Mouse (Mus musculus) brain, embryonic 14.5 days (tissue): ENCODE results near the gene Tcf7l1. TPM values are rescaled to one million over a fixed set of nuclear protein-coding genes. Genes with fewer than 3 reads are reported as not detected.

Source experiments
- DNase-seq: peaks from one replicate; pipeline ENCODE4 v3.0.0-alpha.2; 2011; ENCODE audit warnings: low read depth
- CTCF ChIP-seq: fragments of 200-500 bp; IDR thresholded peaks from 2 replicates; pipeline ENCODE4 v1.5.1; 2012; ENCODE audit warnings: inconsistent platforms, mild to moderate bottlenecking, moderate library complexity, borderline replicate concordance; ENCODE audit not compliant: insufficient read depth, insufficient read length; ENCODE audit errors: extremely low read depth
- POLR2A ChIP-seq: fragments of 200-500 bp; IDR thresholded peaks from 2 replicates; pipeline ENCODE4 v1.6.1; 2012; ENCODE audit warnings: mild to moderate bottlenecking, inconsistent platforms, borderline replicate concordance; ENCODE audit not compliant: poor library complexity, insufficient read depth, insufficient read length, severe bottlenecking; ENCODE audit errors: extremely low read depth
- polyA plus RNA-seq: library from polyadenylated mRNA; depleted of rRNA; stranded (reverse); fragments of >200 nt; gene quantifications from 2 replicates; pipeline ENCODE4 v1.2.3, GENCODE M21; 2012

Gene Tcf7l1
- polyA plus RNA-seq, 1 experiment = 14.5 TPM

GRCm38 (mm10) chr6:72601732-72602131 lies 187.3 kb downstream of the Tcf7l1 start:
- peak; percentile 79 for DNase-seq
- TF ChIP-seq POLR2A = no peak
- peak; percentile 84 for TF ChIP-seq CTCF

DNA sequence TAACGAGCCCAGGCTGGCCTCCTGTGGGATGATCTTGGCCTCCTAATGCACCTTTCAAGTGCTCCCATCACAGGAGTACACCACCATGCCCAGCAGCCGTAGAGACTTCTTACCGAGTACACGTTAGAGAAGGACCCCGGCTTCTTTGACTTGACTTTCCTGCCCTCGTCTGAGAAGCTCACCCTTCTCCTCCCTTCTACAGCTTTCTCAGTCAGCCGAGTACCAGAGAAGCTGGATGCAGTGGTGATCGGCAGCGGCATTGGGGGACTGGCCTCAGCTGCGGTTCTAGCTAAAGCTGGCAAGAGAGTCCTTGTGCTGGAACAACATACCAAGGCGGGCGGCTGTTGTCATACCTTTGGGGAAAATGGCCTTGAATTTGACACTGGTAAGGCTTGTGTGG lies 188.3 kb downstream of the Tcf7l1 start:
- TF ChIP-seq CTCF (no peak), POLR2A (no peak)

GRCm38 (mm10) chr6:72600216-72600615 lies 188.8 kb downstream of the Tcf7l1 start:
- TF ChIP-seq CTCF (no peak), POLR2A (no peak)

More for the DNA sequence above, 188.3 kb downstream of the Tcf7l1 start:
- no peak for DNase-seq

GRCm38 (mm10) chr6:72598791-72599557 lies 190.1 kb downstream of the Tcf7l1 start:
- TF ChIP-seq POLR2A (no peak), CTCF (no peak)
- peak; percentile 83 for DNase-seq

More at GRCm38 (mm10) chr6:72600216-72600615, 188.8 kb downstream of the Tcf7l1 start:
- DNase-seq = no peak

GRCm38 (mm10) chr6:72597956-72598753 lies 190.9 kb downstream of the Tcf7l1 start, which contains the start of the genes Elmod3 and Retsat:
Gene Elmod3 (minus strand): TSS chr6:72598413.
Gene Retsat (plus strand): TSS chr6:72598475.
- TF ChIP-seq POLR2A (peak; percentile 43; the same call in 1 of the 2 replicates), CTCF (no peak)
- DNase-seq = peak; percentile 99

GRCm38 (mm10) chr6:72597083-72597874 lies 191.8 kb downstream of the Tcf7l1 start:
- TF ChIP-seq POLR2A = no peak
- no peak for TF ChIP-seq CTCF
- peak; percentile 9 for DNase-seq

DNA sequence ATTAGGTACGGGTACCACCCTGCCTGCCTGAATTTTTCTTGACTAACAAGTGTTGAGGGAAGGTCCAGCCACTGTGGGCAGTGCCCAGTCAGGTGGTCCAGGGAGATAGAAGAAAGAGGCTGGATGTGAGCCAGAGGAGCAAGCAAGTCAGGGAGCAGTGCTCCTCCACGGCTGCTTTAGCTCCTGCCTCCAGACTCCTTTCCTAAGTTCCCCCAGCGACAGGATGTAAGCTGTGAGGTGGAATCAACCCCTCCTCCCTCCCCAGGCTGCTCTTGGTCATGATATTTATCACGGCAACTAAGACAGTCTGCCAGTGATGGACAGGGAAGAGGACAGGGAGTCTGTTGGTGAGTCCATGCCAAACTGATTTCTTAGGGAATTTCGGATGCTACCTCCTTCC lies 195.1 kb downstream of the Tcf7l1 start:
- no peak for DNase-seq
- no peak for TF ChIP-seq CTCF
- TF ChIP-seq POLR2A = no peak

GRCm38 (mm10) chr6:72593011-72593803 lies 195.8 kb downstream of the Tcf7l1 start:
- DNase-seq = no peak
- TF ChIP-seq CTCF = no peak

- DNase-seq = no peak
- TF ChIP-seq CTCF (no peak), POLR2A (no peak)
Observed at GRCm38 (mm10) chr6:72590111-72590510, 198.9 kb downstream of the Tcf7l1 start.

GRCm38 (mm10) chr6:72588307-72588706 lies 200.7 kb downstream of the Tcf7l1 start:
- no peak for DNase-seq
- TF ChIP-seq POLR2A = no peak
- TF ChIP-seq CTCF = no peak
